Mouse (Mus musculus) c-Kit-positive CD71-positive TER-119-positive erythroid progenitor cells, embryonic 14.5 days (primary cell): ENCODE measurements around the gene Gpr152.

Experiments
- DNase-seq: peaks from one replicate; pipeline ENCODE4 v3.0.0-alpha.2; 2013; ENCODE audit warnings: low spot score

Gene Gpr152

DNA sequence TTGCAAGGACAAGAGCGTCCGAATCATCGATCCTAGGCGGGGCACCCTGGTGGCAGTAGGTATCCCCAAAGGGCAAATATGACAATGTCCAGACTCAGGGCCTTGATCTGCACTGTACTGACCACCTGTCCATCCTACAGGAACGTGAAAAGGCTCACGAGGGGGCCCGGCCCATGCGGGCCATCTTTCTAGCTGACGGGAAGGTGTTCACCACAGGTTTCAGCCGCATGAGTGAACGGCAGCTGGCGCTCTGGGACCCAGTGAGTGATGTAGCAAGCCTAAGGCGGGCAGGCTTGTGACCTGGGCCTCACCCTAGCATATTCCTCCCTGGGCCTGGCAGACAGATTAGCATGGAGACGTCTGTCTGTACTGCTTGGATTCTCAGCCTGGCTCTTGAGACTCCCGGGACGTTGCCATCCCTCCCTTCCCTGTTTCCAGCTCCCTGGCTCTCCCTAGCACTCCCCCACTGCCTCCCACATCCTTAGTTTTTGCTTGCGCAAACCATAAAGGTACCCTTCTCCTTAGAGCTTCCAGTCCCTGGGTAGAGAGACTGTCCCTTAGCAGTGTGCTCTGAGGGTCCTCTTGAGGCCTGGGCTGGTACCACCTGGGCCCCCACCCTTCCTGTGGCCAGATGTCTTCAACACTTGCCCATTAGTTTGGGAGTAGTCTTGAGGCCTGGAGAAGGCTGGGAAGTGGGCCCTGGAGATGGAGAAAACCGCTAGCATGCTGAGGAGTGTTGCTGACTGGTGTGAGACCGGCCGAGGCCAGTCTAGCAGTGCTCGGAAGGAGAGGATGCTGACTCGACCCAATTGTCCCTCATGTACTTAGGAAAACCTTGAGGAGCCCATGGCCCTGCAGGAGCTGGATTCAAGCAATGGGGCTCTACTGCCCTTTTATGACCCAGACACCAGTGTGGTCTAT lies 11.2 kb downstream of the Gpr152 start:
- DNase-seq: no peak

DNA sequence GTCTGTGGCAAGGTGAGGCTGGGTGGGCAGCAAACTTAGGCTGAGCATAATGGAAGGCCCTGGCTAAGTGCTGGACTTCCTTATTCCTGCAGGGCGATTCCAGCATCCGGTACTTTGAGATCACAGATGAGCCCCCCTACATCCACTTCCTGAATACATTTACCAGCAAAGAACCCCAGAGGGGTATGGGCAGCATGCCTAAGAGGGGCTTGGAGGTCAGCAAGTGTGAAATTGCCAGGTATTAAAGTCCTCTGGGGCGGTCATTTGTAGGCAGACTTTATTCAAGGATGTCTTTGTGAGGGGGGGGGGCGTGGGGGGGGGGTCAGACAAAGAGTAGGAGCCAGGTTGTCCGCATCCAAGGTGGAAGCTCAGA lies 11.9 kb downstream of the Gpr152 start:
- DNase-seq: no peak

GRCm38 (mm10) chr19:4151898-4152297 lies 12.3 kb downstream of the Gpr152 start:
- DNase-seq: no peak

DNA sequence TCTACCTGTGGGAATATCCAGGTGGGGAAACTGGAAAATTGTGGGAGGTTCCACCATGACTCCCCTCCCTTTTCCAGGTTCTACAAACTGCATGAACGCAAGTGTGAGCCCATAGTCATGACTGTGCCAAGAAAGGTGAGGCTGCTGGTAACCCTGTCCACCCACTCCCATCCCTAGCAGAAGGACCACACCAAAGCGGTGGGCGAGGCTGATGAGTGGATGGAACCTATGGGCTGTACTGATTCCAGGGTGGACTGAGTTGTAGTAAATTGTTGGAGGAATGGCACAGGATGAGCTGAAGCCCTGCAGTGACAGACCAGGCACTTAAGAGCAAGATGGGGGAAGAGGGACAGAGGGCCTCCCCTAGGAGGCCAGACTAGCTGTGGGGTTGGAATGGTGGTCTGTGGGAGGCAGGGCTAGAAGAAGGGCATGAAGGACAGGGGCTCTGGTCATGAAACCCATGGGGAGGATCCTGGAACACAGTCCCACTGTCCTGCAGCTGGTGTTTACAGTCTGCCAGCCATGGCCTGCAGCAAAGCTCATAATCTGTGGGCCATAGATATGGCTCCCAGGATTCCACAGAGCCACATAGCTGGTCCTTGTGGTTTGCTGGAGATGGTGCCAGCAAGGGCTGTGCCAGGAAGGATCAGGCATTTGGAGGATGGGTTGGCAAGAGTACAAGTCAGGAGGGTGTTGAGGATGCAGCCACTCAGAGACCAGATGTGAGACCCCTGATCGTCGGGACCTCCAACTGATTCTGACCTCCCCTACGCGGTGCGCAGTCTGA lies 13.1 kb downstream of the Gpr152 start:
- DNase-seq: no peak

DNA sequence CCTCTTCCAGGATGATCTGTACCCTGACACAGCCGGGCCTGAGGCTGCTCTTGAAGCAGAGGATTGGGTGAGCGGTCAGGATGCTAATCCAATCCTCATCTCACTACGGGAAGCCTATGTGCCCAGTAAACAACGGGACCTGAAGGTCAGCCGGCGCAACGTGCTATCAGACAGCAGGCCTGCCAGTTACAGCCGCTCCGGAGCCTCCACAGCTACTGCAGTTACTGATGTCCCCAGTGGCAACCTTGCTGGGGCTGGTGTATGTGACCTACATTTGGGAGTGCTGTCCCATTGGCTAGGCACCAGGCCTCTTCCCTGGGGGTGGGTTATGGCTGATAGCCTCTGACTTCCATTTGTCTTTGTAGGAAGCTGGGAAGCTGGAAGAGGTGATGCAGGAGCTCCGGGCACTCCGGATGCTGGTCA lies 13.7 kb downstream of the Gpr152 start, which contains the start of gene Ptprcap:
TSS of gene Ptprcap (plus strand) at position 373 of the 423 bp plus-strand sequence.
- no peak for DNase-seq

DNA sequence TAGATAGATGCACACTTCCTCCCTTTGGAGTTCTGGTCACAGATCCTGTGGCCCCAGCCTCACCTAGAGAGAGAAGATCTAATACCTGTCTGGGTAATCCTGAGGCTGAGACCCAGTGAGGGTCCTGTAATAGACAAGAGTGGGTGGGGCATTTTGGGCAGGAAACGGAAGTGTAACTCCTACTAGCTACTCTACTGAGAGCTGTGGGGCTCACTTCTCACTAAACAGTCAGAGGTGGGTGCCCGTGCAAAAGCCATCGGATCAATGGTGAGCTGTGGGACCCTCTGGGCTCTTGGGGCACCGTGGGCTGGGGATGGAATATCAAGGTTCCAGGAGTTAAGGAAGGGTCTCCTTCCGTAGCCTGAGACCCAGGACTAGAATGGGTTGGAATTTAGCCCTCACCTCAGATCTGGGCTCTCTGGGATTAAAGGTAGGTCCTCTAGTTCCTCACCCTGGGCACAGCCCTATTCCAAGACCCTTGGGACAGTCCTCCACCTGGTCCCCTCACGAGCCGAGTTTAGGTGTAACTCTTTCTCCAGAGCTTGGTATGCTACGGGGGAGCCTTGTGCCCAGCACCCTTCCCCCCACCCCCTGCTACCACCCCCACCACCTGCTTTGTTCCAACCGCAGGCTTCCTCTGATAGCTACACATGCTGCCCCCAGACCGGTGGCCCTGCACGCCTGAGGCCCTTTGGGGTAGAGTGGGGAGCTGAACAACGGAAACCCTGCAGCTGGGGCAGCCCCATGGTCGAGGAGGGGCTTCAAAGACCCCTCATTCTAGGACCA lies 15.0 kb downstream of the Gpr152 start:
- DNase-seq: no peak

DNA sequence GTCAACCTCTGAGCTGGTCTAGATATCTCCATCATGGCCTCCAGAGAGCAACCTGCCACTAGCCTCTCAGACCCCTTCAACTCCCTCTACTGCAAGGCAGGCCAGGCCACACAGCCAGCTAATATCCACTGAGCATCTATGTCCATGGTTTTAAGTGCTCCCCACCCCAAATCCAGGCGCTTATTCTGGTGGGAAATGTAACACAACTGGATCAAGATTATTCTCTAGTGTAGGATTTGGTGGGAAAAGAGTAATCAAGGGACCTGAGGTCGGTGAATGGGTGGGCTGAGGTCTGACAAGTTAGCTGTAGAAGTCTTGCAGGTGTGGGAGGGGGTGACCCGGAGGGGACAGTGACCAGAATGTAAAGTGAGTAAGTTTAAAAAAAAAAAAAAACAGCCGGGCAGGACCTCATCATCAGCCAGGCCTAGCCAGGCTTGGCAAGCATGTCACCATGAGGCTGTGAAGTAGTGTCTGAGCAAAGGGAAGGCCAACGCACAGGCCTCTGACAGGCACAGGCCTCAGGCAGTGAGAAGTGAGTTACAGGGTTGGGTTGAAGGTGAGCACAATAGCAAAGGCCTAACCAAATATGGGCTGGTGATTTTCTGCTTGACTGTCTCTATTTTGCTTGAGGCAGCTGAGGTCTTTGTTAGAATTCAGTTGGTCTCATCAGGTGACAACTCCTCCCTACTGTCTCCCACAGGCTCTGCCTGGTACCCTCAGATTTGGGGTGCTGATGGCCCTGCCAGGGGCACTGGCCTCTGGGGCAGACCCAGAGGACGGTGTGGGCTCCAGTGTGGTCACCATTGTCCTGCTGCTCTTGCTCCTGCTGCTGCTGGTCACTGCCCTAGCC lies 15.9 kb downstream of the Gpr152 start:
- no peak for DNase-seq

DNA sequence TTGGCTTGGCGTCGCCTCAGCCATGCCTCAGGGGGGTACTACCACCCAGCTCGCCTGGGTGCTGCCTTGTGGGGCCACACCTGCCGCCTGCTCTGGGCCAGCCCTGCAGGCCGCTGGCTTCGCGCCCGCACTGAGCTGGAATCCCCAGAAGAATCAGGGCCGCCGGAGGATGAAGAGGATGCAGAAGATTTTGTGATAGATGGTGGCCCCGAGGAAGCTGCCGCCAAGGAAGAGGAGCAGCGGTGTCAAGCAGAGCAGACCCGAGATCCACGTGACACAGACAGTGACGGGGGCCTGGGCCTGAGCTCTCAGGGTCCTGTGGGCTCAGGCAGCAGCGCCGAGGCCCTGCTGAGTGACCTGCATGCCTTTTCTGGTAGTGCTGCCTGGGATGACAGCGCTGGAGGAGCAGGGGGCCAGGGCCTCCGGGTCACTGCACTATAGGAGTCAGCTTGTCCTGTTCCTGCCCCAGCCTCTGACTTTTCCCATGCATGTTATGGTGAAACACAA lies 16.5 kb downstream of the Gpr152 start:
- no peak for DNase-seq

DNA sequence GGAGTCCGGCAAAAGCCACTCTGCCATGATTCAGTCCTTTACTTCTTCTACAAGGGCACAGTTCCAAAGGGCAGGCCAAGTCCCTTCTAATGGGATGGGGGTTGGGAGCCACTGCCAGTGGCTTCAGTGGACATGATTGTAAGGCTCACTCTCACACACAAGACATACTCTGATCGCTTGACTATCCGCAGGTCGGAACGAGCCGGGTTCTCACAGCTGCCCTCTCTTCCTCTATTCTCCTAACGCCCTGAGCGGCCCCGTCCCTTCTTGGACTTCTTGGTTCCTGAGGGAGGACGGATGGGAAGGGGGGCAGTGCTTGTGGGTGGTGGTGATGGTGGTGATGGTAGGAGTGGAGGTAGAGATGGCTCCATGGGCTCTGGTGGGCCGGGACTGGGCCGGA lies 17.2 kb downstream of the Gpr152 start:
- no peak for DNase-seq

DNA sequence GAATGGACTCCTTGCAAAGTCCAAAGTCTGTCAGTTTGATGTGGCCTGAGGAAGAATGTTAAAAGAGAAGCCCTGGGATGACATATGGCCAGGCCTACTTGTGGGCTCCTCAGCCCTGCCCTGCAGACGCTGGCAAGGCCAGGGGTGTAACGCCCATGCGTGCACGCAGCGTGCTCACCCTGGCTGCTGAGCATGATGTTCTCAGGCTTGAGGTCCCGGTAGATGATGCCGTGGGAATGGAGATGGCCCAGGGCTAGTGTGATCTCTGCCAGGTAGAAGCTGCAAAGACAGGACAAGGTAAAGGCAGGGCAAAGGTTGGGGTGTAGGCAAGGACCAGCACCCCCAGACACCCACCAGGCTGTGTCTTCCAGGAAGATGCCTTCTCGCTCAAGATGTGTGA lies 19.5 kb downstream of the Gpr152 start:
- no peak for DNase-seq

- peak; percentile 95 for DNase-seq
These were observed 23.3 kb downstream of the Gpr152 start, which contains the start of gene Rps6kb2 for GRCm38 (mm10) chr19:4162646-4163542. Rps6kb2 (minus strand) TSS chr19:4163354.

GRCm38 (mm10) chr19:4163543-4163887 lies 23.9 kb downstream of the Gpr152 start:
- DNase-seq: no peak

- DNase-seq: no peak
These were observed 24.5 kb downstream of the Gpr152 start for GRCm38 (mm10) chr19:4164100-4164499.

- DNase-seq: no peak
These were observed 25.1 kb downstream of the Gpr152 start for GRCm38 (mm10) chr19:4164721-4165120.

- DNase-seq: no peak
These were observed 27.3 kb downstream of the Gpr152 start for GRCm38 (mm10) chr19:4166678-4167476.

DNA sequence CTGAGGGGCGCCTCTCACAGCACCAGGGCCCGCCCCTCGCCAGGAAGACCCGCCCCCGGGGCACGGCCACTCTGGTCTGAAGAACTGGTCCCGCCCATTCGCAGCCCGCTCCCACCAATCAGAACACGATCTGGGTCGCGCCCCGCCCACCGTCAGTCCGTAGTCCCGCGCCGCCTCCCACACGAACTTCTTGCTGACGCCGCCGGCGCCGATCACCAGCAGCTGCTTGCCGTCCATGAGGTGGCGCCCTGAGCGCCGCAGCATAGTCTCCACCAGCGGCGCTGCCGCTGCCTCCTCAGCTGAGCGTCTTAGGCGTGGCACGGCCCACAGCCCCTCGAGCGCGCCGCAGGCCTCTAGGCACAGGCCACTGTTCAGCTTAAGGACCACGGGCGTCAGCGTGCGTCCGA lies 29.8 kb downstream of the Gpr152 start:
- DNase-seq: peak; percentile 97

GRCm38 (mm10) chr19:4169810-4170209 lies 30.2 kb downstream of the Gpr152 start:
- no peak for DNase-seq

GRCm38 (mm10) chr19:4170723-4171392 lies 31.3 kb downstream of the Gpr152 start:
- no peak for DNase-seq
